Mouse (Mus musculus) testis, adult 2 months (tissue): ENCODE results near the gene Chchd6.

Experiments used
- CTCF ChIP-seq: fragments of 200-500 bp; IDR thresholded peaks from 2 replicates; pipeline ENCODE4 v1.5.1; 2012; ENCODE audit warnings: low read depth, mild to moderate bottlenecking, inconsistent platforms, low read length, moderate library complexity; ENCODE audit not compliant: control insufficient read depth, insufficient read depth, insufficient replicate concordance
- POLR2A ChIP-seq: fragments of 200-500 bp; IDR thresholded peaks from 2 replicates; pipeline ENCODE4 v1.6.1; 2012; ENCODE audit warnings: low read depth, mild to moderate bottlenecking, inconsistent platforms, low read length, moderate library complexity; ENCODE audit not compliant: control insufficient read depth

DNA sequence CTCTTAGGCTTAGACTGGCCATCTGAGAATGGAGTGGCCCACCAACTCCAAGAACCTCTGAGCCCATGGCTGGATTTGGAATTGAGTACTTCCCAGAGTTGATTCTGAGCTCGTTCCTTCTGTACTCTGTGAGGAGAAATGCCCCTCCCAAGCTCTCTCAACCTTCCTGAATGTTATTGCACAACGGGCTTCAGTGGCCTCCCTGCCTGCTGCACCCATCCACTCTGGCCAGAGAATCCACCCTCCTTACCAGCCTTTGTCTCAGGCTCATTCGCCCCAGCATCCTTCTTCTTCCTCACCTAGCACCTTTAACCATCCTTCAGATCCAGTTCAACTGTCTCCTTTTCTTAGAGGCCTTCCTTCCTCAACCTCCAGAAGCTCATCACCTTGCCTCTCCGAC lies 32.1 kb downstream of the Chchd6 start:
- TF ChIP-seq CTCF (no peak), POLR2A (no peak)
